Mouse (Mus musculus) cortical plate, adult 2 months (tissue): Measurements from ENCODE around the gene Setd1a.

Experiments used
- CTCF ChIP-seq: fragments of 200-500 bp; IDR thresholded peaks from 2 replicates; pipeline ENCODE4 v1.5.1; 2011; ENCODE audit warnings: mild to moderate bottlenecking, control low read depth, low read length; ENCODE audit not compliant: insufficient read depth; ENCODE audit errors: extremely low read depth
- POLR2A ChIP-seq: fragments of 200-500 bp; IDR thresholded peaks from 2 replicates; pipeline ENCODE4 v1.6.1; 2011; ENCODE audit warnings: mild to moderate bottlenecking, low read length, control low read depth; ENCODE audit not compliant: insufficient read depth; ENCODE audit errors: extremely low read depth

DNA sequence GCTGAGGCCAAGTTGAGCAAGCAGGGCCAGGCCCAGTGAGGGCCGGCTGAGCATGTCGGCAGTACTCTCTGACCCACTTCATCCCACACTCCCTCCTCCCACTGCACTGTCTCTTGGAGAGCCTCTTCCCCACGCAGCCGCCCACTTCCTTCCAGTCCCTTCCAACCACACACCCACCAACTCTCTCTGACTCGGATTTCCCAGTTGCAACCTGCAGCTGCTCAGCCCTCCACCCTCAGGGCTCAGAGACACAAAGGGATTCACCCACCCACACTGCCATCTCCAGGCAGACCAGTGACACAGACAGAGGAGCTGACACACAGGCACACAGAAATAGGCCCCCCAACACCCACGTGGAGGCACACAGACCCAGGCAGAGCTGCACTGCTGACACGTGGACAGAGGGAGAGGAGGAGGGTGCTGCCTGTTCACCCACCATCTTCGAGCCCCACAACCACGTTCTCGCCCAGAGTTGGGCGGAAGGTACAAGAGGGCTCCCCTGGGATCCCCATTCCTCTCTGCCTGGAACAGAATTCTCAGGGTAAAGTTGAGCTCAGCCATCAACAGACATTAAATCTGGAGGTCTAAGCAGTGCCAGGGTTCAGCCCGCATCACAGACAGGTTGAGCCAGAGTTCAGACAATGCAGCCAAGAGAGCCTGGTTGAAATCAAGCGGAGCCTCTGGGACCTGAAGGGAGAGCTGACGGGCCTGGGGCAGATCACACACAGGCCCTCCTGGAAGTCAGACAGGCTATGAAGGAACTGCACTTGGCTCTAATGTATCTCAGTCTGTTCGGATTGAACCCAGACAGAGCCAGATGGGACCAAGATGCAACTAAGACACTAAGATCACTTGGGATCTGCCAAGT, 39.7 kb downstream of the Setd1a start:
- TF ChIP-seq POLR2A (no peak), CTCF (no peak)
